Mouse (Mus musculus): ENCODE results near the gene Kif14. TPM values are rescaled to one million over a fixed set of nuclear protein-coding genes. Genes with fewer than 3 reads are reported as not detected.

Gene Kif14
- polyA plus RNA-seq, 1 experiment from 2014 or later = 8.9 TPM

DNA sequence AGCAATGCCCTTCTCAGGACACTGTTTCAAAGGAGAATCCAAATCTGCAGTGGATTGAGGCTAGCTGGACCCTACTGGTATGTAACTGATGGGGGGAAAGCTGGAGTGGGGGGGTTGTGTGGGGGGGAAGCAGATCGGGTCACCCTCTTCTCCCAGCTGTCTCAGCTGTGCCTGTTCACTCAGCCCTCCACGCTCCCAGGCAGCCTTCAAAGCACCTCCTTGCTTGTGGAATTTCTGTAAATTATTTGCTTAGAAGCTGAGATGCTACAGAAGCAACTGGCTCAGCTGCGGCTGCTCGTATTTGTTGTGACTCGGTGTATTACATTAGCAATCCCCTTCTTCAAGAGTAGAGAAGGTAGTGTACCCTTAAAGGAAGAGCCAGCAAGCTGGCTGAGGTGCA is 93.1 kb downstream of the Kif14 start:
- H3K27ac ChIP-seq (replicated peaks; ENCODE audit: low read depth, low read length) = no peak overlapping the region
- ATAC-seq (replicated peaks; ENCODE audit: insufficient number of reproducible peaks, low FRiP score, low TSS enrichment, low read depth) (no peak), DNase-seq (ENCODE audit: low spot score) (no peak)
- no peak overlapping the region for H3K4me2 ChIP-seq (ENCODE audit: low read depth, low read length)
- 68% methylated on average over 5 of the region's 5 CpGs for WGBS
- no peak overlapping the region for H3K9ac ChIP-seq (replicated peaks; ENCODE audit: low read length)
- no peaks in the 10 kb centered on the region for H3K27me3 ChIP-seq (ENCODE audit: control insufficient read depth, insufficient read depth, low read length)
- no peaks in the 10 kb centered on the region for H3K36me3 ChIP-seq (replicated peaks; ENCODE audit: control insufficient read depth, insufficient read depth, low read depth, low read length)
- no peaks in the 10 kb centered on the region for H3K9me3 ChIP-seq (replicated peaks; ENCODE audit: control insufficient read depth, low read length)
- H3K4me1 ChIP-seq (ENCODE audit: control insufficient read depth, insufficient read depth, low read length) = peaks cover 2% of the 10 kb centered on the region; the same call in 1 of the 2 replicates
- H3K4me3 ChIP-seq (ENCODE audit: low read depth, low read length) = no peak overlapping the region

- Histone ChIP-seq H3K36me3 (replicated peaks; ENCODE audit: control insufficient read depth, insufficient read depth, low read depth, low read length) (no peaks in the 10 kb centered on the region), H3K4me1 (ENCODE audit: control insufficient read depth, insufficient read depth, low read length) (peaks cover 2% of the 10 kb centered on the region; the same call in 1 of the 2 replicates), H3K4me3 (ENCODE audit: low read depth, low read length) (no peak overlapping the region), H3K9ac (replicated peaks; ENCODE audit: low read length) (no peak overlapping the region), H3K27me3 (ENCODE audit: control insufficient read depth, insufficient read depth, low read length) (no peaks in the 10 kb centered on the region), H3K9me3 (replicated peaks; ENCODE audit: control insufficient read depth, low read length) (no peaks in the 10 kb centered on the region), H3K4me2 (ENCODE audit: low read depth, low read length) (no peak overlapping the region), H3K27ac (replicated peaks; ENCODE audit: low read depth, low read length) (no peak overlapping the region)
- no peak for ATAC-seq (replicated peaks; ENCODE audit: insufficient number of reproducible peaks, low FRiP score, low TSS enrichment, low read depth)
- DNase-seq (ENCODE audit: low spot score) = no peak
- WGBS = 86% methylated on average over 9 of the region's 9 CpGs
Observed at GRCm38 (mm10) chr1:136559774-136560173, 93.6 kb downstream of the Kif14 start.

DNA sequence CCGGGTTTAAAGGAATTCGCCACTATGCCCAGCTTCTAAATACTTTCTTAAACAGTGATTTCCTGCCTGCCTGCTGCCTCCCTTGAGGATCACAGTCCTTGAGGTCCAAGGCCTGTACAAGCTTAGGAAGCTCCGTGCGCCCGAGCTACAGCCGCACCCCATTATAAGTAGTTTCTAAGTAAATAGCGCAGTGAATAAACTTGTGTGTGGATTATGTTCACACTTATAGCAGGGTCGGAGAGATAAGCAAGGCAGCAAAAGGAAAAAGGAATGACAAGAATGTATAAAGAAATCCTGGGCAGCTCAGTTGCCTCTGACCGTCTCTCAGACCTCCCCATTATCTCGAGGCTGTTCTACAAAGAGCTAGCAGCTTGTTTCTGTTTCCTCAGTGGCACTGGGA is 95.7 kb downstream of the Kif14 start:
- Histone ChIP-seq H3K9ac (replicated peaks; ENCODE audit: low read length) (no peak overlapping the region), H3K4me3 (ENCODE audit: low read depth, low read length) (no peak overlapping the region), H3K27me3 (ENCODE audit: control insufficient read depth, insufficient read depth, low read length) (no peaks in the 10 kb centered on the region), H3K36me3 (replicated peaks; ENCODE audit: control insufficient read depth, insufficient read depth, low read depth, low read length) (no peaks in the 10 kb centered on the region), H3K27ac (replicated peaks; ENCODE audit: low read depth, low read length) (peak overlapping the region; percentile 47; the same call in 1 of the 2 replicates), H3K9me3 (replicated peaks; ENCODE audit: control insufficient read depth, low read length) (no peaks in the 10 kb centered on the region), H3K4me2 (ENCODE audit: low read depth, low read length) (no peak overlapping the region), H3K4me1 (ENCODE audit: control insufficient read depth, insufficient read depth, low read length) (peaks cover 2% of the 10 kb centered on the region; the same call in 1 of the 2 replicates)
- DNase-seq (ENCODE audit: low spot score) = peak; percentile 38
- WGBS = 44% methylated on average over 10 of the region's 10 CpGs
- ATAC-seq (replicated peaks; ENCODE audit: insufficient number of reproducible peaks, low FRiP score, low TSS enrichment, low read depth) = no peak

GRCm38 (mm10) chr1:136563149-136563548 is 97.0 kb downstream of the Kif14 start:
- Histone ChIP-seq H3K27me3 (ENCODE audit: control insufficient read depth, insufficient read depth, low read length) (no peaks in the 10 kb centered on the region), H3K9ac (replicated peaks; ENCODE audit: low read length) (no peak overlapping the region), H3K9me3 (replicated peaks; ENCODE audit: control insufficient read depth, low read length) (no peaks in the 10 kb centered on the region), H3K36me3 (replicated peaks; ENCODE audit: control insufficient read depth, insufficient read depth, low read depth, low read length) (no peaks in the 10 kb centered on the region), H3K4me3 (ENCODE audit: low read depth, low read length) (no peak overlapping the region), H3K4me1 (ENCODE audit: control insufficient read depth, insufficient read depth, low read length) (peaks cover 2% of the 10 kb centered on the region; the same call in 1 of the 2 replicates), H3K27ac (replicated peaks; ENCODE audit: low read depth, low read length) (0 out of 2 replicates have a peak overlapping the region, but pooled peaks have one; percentile 1), H3K4me2 (ENCODE audit: low read depth, low read length) (no peak overlapping the region)
- peak; percentile 58 for DNase-seq (ENCODE audit: low spot score)
- no peak; the same call in 1 of the 2 replicates for ATAC-seq (replicated peaks; ENCODE audit: insufficient number of reproducible peaks, low FRiP score, low TSS enrichment, low read depth)
- 30% methylated on average over 11 of the region's 11 CpGs for WGBS

DNA sequence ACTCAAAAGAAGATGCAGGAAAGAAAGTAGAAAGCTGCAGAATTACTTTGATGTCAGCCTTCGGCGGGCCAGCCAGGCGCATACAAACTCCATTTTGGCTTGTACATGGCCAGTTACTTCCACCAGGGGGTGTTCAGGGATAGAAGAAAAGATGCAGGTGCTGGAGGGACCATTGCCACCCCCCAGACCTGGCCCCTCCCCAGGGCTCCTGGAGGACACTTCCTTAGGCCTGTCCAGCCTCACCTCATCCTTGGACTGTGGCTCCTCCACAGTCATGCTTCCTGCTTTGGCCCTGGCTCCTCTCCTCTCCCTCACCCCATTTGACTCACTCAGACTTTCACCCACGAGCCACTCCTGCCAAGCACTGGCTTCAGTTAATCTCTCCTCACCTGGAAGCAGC is 98.8 kb downstream of the Kif14 start:
- Histone ChIP-seq H3K4me3 (ENCODE audit: low read depth, low read length) (no peak overlapping the region), H3K4me1 (ENCODE audit: control insufficient read depth, insufficient read depth, low read length) (peaks cover 2% of the 10 kb centered on the region), H3K4me2 (ENCODE audit: low read depth, low read length) (no peak overlapping the region), H3K27me3 (ENCODE audit: control insufficient read depth, insufficient read depth, low read length) (no peaks in the 10 kb centered on the region), H3K9ac (replicated peaks; ENCODE audit: low read length) (no peak overlapping the region), H3K36me3 (replicated peaks; ENCODE audit: control insufficient read depth, insufficient read depth, low read depth, low read length) (no peaks in the 10 kb centered on the region), H3K9me3 (replicated peaks; ENCODE audit: control insufficient read depth, low read length) (no peaks in the 10 kb centered on the region), H3K27ac (replicated peaks; ENCODE audit: low read depth, low read length) (no peak overlapping the region)
- ATAC-seq (replicated peaks; ENCODE audit: insufficient number of reproducible peaks, low FRiP score, low TSS enrichment, low read depth) (no peak), DNase-seq (ENCODE audit: low spot score) (no peak)
- 65% methylated on average over 4 of the region's 4 CpGs for WGBS

DNA sequence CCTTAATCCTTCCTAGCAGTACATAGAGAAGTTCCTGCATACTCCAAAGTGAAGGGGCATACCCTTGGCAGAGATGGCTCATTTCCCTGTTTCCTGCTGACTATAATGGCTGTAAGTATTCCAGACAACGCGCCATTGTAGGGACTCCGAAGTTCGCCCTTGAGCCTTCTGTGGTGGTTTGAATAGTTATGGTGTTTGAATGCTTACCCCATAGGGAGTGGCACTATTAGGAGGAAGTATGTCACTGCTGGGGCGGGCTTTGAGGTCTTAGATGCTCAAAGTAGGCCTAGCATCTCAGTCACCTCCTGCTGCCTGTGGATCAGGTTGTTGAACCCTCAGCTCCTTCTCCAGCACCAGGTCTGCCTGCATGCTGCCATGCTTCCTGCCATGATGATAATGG is 100.2 kb downstream of the Kif14 start:
- H3K4me1 ChIP-seq (ENCODE audit: control insufficient read depth, insufficient read depth, low read length) = peaks cover 2% of the 10 kb centered on the region
- H3K4me3 ChIP-seq (ENCODE audit: low read depth, low read length) = no peak overlapping the region
- DNase-seq (ENCODE audit: low spot score) = no peak
- H3K36me3 ChIP-seq (replicated peaks; ENCODE audit: control insufficient read depth, insufficient read depth, low read depth, low read length) = no peaks in the 10 kb centered on the region
- no peak overlapping the region for H3K4me2 ChIP-seq (ENCODE audit: low read depth, low read length)
- H3K27ac ChIP-seq (replicated peaks; ENCODE audit: low read depth, low read length) = no peak overlapping the region
- ATAC-seq (replicated peaks; ENCODE audit: insufficient number of reproducible peaks, low FRiP score, low TSS enrichment, low read depth) = no peak
- H3K9me3 ChIP-seq (replicated peaks; ENCODE audit: control insufficient read depth, low read length) = no peaks in the 10 kb centered on the region
- H3K27me3 ChIP-seq (ENCODE audit: control insufficient read depth, insufficient read depth, low read length) = no peaks in the 10 kb centered on the region
- no peak overlapping the region for H3K9ac ChIP-seq (replicated peaks; ENCODE audit: low read length)
- 88% methylated on average over 5 of the region's 5 CpGs for WGBS

DNA sequence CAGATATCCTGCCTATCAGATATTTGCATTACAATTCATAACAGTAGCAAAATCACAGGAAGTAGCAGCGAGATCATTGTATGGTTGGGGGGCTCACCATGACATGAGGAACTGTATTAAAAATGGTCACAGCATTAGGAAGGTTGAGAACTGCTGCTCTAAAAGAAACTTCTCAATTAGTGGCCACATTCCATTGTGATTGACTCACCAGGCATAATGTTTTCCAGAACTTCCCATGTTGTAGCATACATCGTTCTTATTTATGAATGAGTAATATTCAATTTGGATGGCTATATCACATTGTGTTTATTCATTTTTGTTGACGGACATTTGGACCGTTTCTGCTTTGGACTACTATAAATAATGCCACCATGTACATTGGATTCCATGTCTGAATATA is 101.5 kb downstream of the Kif14 start:
- no peak overlapping the region for H3K4me2 ChIP-seq (ENCODE audit: low read depth, low read length)
- no peaks in the 10 kb centered on the region for H3K36me3 ChIP-seq (replicated peaks; ENCODE audit: control insufficient read depth, insufficient read depth, low read depth, low read length)
- no peak overlapping the region for H3K4me3 ChIP-seq (ENCODE audit: low read depth, low read length)
- DNase-seq (ENCODE audit: low spot score) = no peak
- H3K9me3 ChIP-seq (replicated peaks; ENCODE audit: control insufficient read depth, low read length) = no peaks in the 10 kb centered on the region
- 79% methylated on average over 4 of the region's 4 CpGs for WGBS
- no peak for ATAC-seq (replicated peaks; ENCODE audit: insufficient number of reproducible peaks, low FRiP score, low TSS enrichment, low read depth)
- H3K9ac ChIP-seq (replicated peaks; ENCODE audit: low read length) = no peak overlapping the region
- H3K4me1 ChIP-seq (ENCODE audit: control insufficient read depth, insufficient read depth, low read length) = no peaks in the 10 kb centered on the region; the same call in 1 of the 2 replicates
- no peaks in the 10 kb centered on the region for H3K27me3 ChIP-seq (ENCODE audit: control insufficient read depth, insufficient read depth, low read length)
- H3K27ac ChIP-seq (replicated peaks; ENCODE audit: low read depth, low read length) = no peak overlapping the region

- H3K4me1 ChIP-seq (ENCODE audit: control insufficient read depth, insufficient read depth, low read length) = no peaks in the 10 kb centered on the region; the same call in 1 of the 2 replicates
- WGBS = 92% methylated on average over 11 of the region's 11 CpGs
Observed at GRCm38 (mm10) chr1:136568738-136569194, 102.6 kb downstream of the Kif14 start.

More at GRCm38 (mm10) chr1:136568738-136569194, 102.6 kb downstream of the Kif14 start:
- Histone ChIP-seq H3K4me3 (ENCODE audit: low read depth, low read length) (no peak overlapping the region), H3K9me3 (replicated peaks; ENCODE audit: control insufficient read depth, low read length) (no peaks in the 10 kb centered on the region), H3K27me3 (ENCODE audit: control insufficient read depth, insufficient read depth, low read length) (no peaks in the 10 kb centered on the region), H3K4me2 (ENCODE audit: low read depth, low read length) (no peak overlapping the region), H3K27ac (replicated peaks; ENCODE audit: low read depth, low read length) (no peak overlapping the region), H3K9ac (replicated peaks; ENCODE audit: low read length) (no peak overlapping the region), H3K36me3 (replicated peaks; ENCODE audit: control insufficient read depth, insufficient read depth, low read depth, low read length) (no peaks in the 10 kb centered on the region)
- DNase-seq (ENCODE audit: low spot score) = no peak
- no peak for ATAC-seq (replicated peaks; ENCODE audit: insufficient number of reproducible peaks, low FRiP score, low TSS enrichment, low read depth)

All from embryonic facial prominence, embryonic 11.5 days (tissue).